Mouse (Mus musculus): ENCODE data around the gene Ric8a.

Ric8a gene

GRCm38 (mm10) chr7:140856785-140857549 lies at the start of gene Ric8a:
TSS of gene Ric8a (plus strand) at chr7:140856957.
- DNase-seq (ENCODE audit: extremely low read depth, insufficient read length, low spot score) = peak; percentile 91

- no peak for DNase-seq (ENCODE audit: extremely low read depth, insufficient read length, low spot score)
Observed at GRCm38 (mm10) chr7:140810496-140810895, 46.3 kb upstream of the Ric8a start.

GRCm38 (mm10) chr7:140811714-140812113 lies 45.0 kb upstream of the Ric8a start:
- no peak for DNase-seq (ENCODE audit: extremely low read depth, insufficient read length, low spot score)

- DNase-seq (ENCODE audit: extremely low read depth, insufficient read length, low spot score) = no peak
Observed at GRCm38 (mm10) chr7:140812850-140813249, 43.9 kb upstream of the Ric8a start.

GRCm38 (mm10) chr7:140820173-140820572 lies 36.6 kb upstream of the Ric8a start:
- DNase-seq (ENCODE audit: extremely low read depth, insufficient read length, low spot score) = no peak

GRCm38 (mm10) chr7:140821305-140821652 lies 35.5 kb upstream of the Ric8a start:
- no peak for DNase-seq (ENCODE audit: extremely low read depth, insufficient read length, low spot score)

- no peak for DNase-seq (ENCODE audit: extremely low read depth, insufficient read length, low spot score)
Observed at GRCm38 (mm10) chr7:140821653-140822329, 35.0 kb upstream of the Ric8a start, which contains the start of gene Zfp941. TSS of gene Zfp941 (minus strand) at chr7:140822178.

GRCm38 (mm10) chr7:140822731-140823130 lies 34.0 kb upstream of the Ric8a start:
- DNase-seq (ENCODE audit: extremely low read depth, insufficient read length, low spot score) = no peak

GRCm38 (mm10) chr7:140828171-140828881 lies 28.4 kb upstream of the Ric8a start:
- DNase-seq (ENCODE audit: extremely low read depth, insufficient read length, low spot score) = peak; percentile 35

GRCm38 (mm10) chr7:140831447-140831846 lies 25.3 kb upstream of the Ric8a start:
- no peak for DNase-seq (ENCODE audit: extremely low read depth, insufficient read length, low spot score)

- no peak for DNase-seq (ENCODE audit: extremely low read depth, insufficient read length, low spot score)
Observed at GRCm38 (mm10) chr7:140833341-140833740, 23.4 kb upstream of the Ric8a start.

GRCm38 (mm10) chr7:140834968-140835757 lies 21.6 kb upstream of the Ric8a start, which contains the start of gene Urah:
TSS of gene Urah (plus strand) at chr7:140835018.
- no peak for DNase-seq (ENCODE audit: extremely low read depth, insufficient read length, low spot score)

GRCm38 (mm10) chr7:140835758-140836087 lies 21.0 kb upstream of the Ric8a start:
- no peak for DNase-seq (ENCODE audit: extremely low read depth, insufficient read length, low spot score)

GRCm38 (mm10) chr7:140836243-140837115 lies 20.3 kb upstream of the Ric8a start:
- DNase-seq (ENCODE audit: extremely low read depth, insufficient read length, low spot score) = no peak

GRCm38 (mm10) chr7:140839556-140839955 lies 17.2 kb upstream of the Ric8a start:
- no peak for DNase-seq (ENCODE audit: extremely low read depth, insufficient read length, low spot score)

GRCm38 (mm10) chr7:140840750-140841735 lies 15.7 kb upstream of the Ric8a start:
- no peak for DNase-seq (ENCODE audit: extremely low read depth, insufficient read length, low spot score)

GRCm38 (mm10) chr7:140843806-140844205 lies 13.0 kb upstream of the Ric8a start:
- no peak for DNase-seq (ENCODE audit: extremely low read depth, insufficient read length, low spot score)

- peak; percentile 55 for DNase-seq (ENCODE audit: extremely low read depth, insufficient read length, low spot score)
Observed at GRCm38 (mm10) chr7:140844905-140845665, 11.7 kb upstream of the Ric8a start, which contains the start of gene Scgb1c1. TSS of gene Scgb1c1 (plus strand) at chr7:140845547.

All from 3134 (cell line).